Mouse (Mus musculus) midbrain, postnatal 0 days (tissue): ENCODE measurements around the gene Tead1. TPM values are rescaled to one million over a fixed set of nuclear protein-coding genes. Genes with fewer than 3 reads are reported as not detected.

ENCODE experiments used
- ATAC-seq: fragments of 200-750 bp; cut with Nextera tagmentation; 2 replicates; pipeline ENCODE4 v1.8.0; 2017; ENCODE audit warnings: moderate number of reproducible peaks, mild to moderate bottlenecking, moderate TSS enrichment, moderate library complexity; ENCODE audit not compliant: low FRiP score
- DNase-seq: peaks from one replicate; pipeline ENCODE4 v3.0.0-alpha.2; 2015; ENCODE audit warnings: low spot score
- H3K27ac ChIP-seq: fragments of 300-500 bp; sonication (generic); 2 replicates; pipeline ENCODE4 v1.5.1; 2014; ENCODE audit warnings: low read depth, mild to moderate bottlenecking, low read length, mixed read lengths
- H3K27me3 ChIP-seq: fragments of 300-500 bp; sonication (generic); 2 replicates; pipeline ENCODE4 v1.6.1; 2014; ENCODE audit warnings: low read length, control low read depth, mixed read lengths; ENCODE audit not compliant: insufficient read depth
- H3K36me3 ChIP-seq: fragments of 300-500 bp; sonication (generic); 2 replicates; pipeline ENCODE4 v1.6.1; 2014; ENCODE audit warnings: low read length, control low read depth, mixed read lengths; ENCODE audit not compliant: insufficient read depth
- H3K4me1 ChIP-seq: fragments of 300-500 bp; sonication (generic); 2 replicates; pipeline ENCODE4 v1.6.1; 2014; ENCODE audit warnings: mild to moderate bottlenecking, control low read depth, antibody characterized with exemption, low read length, mixed read lengths; ENCODE audit not compliant: insufficient read depth
- H3K4me2 ChIP-seq: fragments of 300-500 bp; sonication (generic); 2 replicates; pipeline ENCODE4 v1.6.1; 2014; ENCODE audit warnings: low read depth, mild to moderate bottlenecking, low read length, mixed read lengths; ENCODE audit not compliant: poor library complexity, severe bottlenecking
- H3K4me3 ChIP-seq: fragments of 300-500 bp; sonication (generic); 2 replicates; pipeline ENCODE4 v1.5.1; 2014; ENCODE audit warnings: low read depth, mild to moderate bottlenecking, low read length, moderate library complexity
- H3K9ac ChIP-seq: fragments of 300-500 bp; sonication (generic); replicated peaks from 2 replicates; pipeline ENCODE4 v1.6.1; 2014; ENCODE audit warnings: mild to moderate bottlenecking, low read length, moderate library complexity, mixed read lengths; ENCODE audit not compliant: poor library complexity, severe bottlenecking
- H3K9me3 ChIP-seq: fragments of 300-500 bp; sonication (generic); 2 replicates; pipeline ENCODE4 v1.6.1; 2016; ENCODE audit warnings: low read length, control low read depth
- CTCF ChIP-seq: IDR thresholded peaks from 2 replicates; pipeline ENCODE4 v1.5.1; 2016; ENCODE audit warnings: antibody characterized with exemption, mild to moderate bottlenecking
- WGBS: fragments of 180-500 bp; shearing (Covaris S2); extraction: QIAGEN DNeasy Blood & Tissue Kit; methylation state at CpG from one replicate; pipeline ENCODE4 v1.1.7; 2014; 5-methylcytosine and 5-hydroxymethylcytosine counted together
- polyA plus RNA-seq: library from polyadenylated mRNA; unstranded; fragments of >200 nt; fragmentation: Nextera tagmentation; extraction: Ambion mirVana; gene quantifications from 2 replicates; pipeline ENCODE4 v1.2.1, GENCODE M21; 2015
- total RNA-seq: library from RNA; depleted of rRNA; stranded (reverse); fragments of >200 nt; gene quantifications from 2 replicates; pipeline ENCODE4 v1.2.3, GENCODE M21; 2014

Gene Tead1
- total and polyA plus RNA-seq, 2 experiments from 2014 or later, result 8.0 to 16.6 TPM

DNA sequence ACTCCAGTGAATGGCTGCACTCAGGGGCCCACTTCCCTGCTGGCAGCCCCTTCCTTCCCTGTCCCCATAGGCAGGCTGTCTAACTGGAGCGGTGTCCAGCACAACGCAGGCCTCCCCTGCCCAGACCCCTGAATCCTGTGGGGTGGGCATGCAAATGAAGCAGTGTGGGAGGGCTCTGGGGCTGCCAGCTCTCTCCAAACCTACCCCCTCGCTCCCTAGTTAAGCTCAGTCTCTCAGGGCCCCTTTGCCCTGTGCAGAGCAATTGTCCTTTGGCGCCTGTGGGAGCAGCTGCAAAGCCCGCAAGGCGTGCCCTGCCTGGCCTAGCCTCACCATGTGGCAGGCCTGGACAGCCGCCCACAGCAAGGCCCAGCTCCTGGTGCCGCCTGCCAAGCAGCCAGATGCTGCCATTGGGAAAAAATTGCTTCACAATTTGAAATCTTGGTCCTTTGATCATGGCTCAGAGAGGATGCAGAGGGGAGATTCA is 204.7 kb downstream of the Tead1 start:
- Histone ChIP-seq H3K27me3 (no peaks in the 10 kb centered on the region), H3K9ac (0 out of 2 replicates have a peak overlapping the region, but pooled peaks have one; percentile 29), H3K27ac (0 out of 2 replicates have a peak overlapping the region, but pooled peaks have one; percentile 51), H3K4me1 (peaks cover 6% of the 10 kb centered on the region; the same call in 1 of the 2 replicates), H3K36me3 (no peaks in the 10 kb centered on the region), H3K4me2 (no peak overlapping the region), H3K9me3 (no peaks in the 10 kb centered on the region), H3K4me3 (no peak overlapping the region)
- DNase-seq (peak; percentile 90), ATAC-seq (peak; percentile 91)
- TF ChIP-seq CTCF, result no peak
- 14% methylated on average over 8 of the region's 8 CpGs for WGBS

DNA sequence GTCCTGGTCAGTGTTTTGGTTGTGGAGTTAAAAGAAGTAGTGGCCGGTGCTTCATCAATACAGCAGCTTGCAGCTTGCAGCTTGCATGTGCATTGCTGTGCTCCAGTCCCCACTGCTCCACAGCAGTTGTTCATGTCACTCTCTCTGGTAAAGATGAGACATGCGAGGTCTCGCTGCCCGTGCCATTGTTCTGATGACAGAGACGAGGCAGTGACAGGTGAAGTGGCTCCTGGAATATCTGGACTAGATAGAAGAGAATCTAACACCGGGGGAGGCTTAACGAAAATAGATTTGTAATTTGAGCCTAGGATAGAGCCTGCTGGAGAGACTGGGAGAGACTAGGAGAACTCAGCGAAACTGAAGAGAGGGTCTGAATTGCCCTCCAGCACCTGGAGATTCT is 206.4 kb downstream of the Tead1 start:
- WGBS, result 67% methylated on average over 8 of the region's 8 CpGs
- Histone ChIP-seq H3K9ac (no peak overlapping the region), H3K4me2 (no peak overlapping the region), H3K27me3 (no peaks in the 10 kb centered on the region), H3K27ac (no peak overlapping the region), H3K9me3 (no peaks in the 10 kb centered on the region), H3K4me1 (peaks cover 6% of the 10 kb centered on the region; the same call in 1 of the 2 replicates), H3K4me3 (no peak overlapping the region), H3K36me3 (no peaks in the 10 kb centered on the region)
- TF ChIP-seq CTCF, result no peak
- ATAC-seq (no peak), DNase-seq (no peak)

DNA sequence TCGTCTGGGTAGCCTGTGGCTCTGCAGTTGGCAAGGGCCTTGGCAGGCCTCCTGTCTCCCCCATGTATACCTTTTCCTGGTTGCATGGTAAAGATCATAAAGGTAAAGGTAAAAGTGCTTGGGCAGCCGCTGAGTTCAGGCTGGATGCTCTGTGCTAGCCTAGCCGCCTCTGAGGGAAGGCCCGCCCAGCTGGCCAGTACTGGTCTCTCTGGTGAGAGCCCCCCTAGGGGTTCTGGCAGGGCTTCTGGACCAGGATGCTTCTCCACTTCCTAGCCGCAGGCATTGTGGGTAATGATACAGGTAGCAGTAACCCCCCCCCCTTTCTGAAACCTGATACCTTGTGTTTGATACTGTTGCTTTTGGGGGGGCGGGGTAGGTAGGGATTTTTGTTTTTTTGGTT is 212.8 kb downstream of the Tead1 start:
- Histone ChIP-seq H3K36me3 (peaks cover 3% of the 10 kb centered on the region; the same call in 1 of the 2 replicates), H3K4me3 (no peak overlapping the region), H3K27me3 (no peaks in the 10 kb centered on the region), H3K9me3 (no peaks in the 10 kb centered on the region), H3K9ac (no peak overlapping the region), H3K4me2 (no peak overlapping the region), H3K27ac (no peak overlapping the region), H3K4me1 (no peaks in the 10 kb centered on the region)
- 91% methylated on average over 6 of the region's 6 CpGs for WGBS
- DNase-seq (no peak), ATAC-seq (no peak)
- TF ChIP-seq CTCF, result no peak

DNA sequence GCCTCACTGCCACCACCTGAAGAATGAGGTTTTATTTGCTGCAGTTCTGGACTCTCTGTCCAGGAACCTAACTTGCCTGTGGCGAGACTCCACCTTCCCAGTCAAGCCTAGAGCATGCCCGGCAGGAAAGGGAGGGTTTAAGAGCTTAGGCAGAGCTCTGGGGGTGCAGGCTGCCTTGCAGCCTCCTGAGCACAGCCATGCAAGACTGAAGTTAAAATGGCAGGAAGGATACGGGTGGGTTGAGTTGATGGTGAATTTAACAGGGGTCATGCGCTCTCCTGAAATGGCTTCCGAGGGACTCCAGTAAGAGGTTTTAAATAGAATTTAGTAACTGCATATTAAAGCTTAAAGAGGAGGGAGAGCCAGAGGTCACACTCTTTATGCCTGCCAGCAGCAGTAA is 213.5 kb downstream of the Tead1 start:
- no peak for ATAC-seq
- Histone ChIP-seq H3K9me3 (no peaks in the 10 kb centered on the region), H3K4me3 (no peak overlapping the region), H3K36me3 (peaks cover 3% of the 10 kb centered on the region; the same call in 1 of the 2 replicates), H3K27me3 (no peaks in the 10 kb centered on the region), H3K27ac (no peak overlapping the region), H3K9ac (no peak overlapping the region), H3K4me2 (no peak overlapping the region), H3K4me1 (no peaks in the 10 kb centered on the region)
- 60% methylated on average over 5 of the region's 5 CpGs for WGBS
- no peak for TF ChIP-seq CTCF
- DNase-seq, result no peak

DNA sequence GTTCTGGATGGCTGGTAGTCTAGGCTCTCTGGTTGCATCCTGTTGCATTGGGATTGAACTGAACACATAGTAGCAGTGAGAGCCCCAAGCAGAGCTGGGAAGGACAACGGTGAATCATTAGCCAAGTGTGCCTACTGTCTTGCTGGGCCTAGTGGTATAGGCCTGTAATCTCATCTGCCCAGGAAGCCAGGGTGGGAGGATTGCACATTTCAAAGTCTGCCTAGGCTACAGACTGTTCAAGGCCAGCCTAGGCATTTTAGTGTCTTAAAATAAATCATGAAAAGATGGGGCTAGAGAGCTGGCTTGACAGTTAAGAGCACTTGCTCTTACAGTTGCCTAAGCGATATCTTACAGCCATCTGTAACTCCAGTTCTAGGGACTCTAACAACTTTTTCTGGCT is 217.2 kb downstream of the Tead1 start:
- peaks cover 3% of the 10 kb centered on the region; the same call in 1 of the 2 replicates for H3K36me3 ChIP-seq
- TF ChIP-seq CTCF, result no peak
- no peaks in the 10 kb centered on the region for H3K9me3 ChIP-seq
- 98% methylated on average over 2 of the region's 2 CpGs for WGBS
- H3K4me3 ChIP-seq, result no peak overlapping the region
- H3K27ac ChIP-seq, result no peak overlapping the region
- H3K27me3 ChIP-seq, result no peaks in the 10 kb centered on the region
- no peaks in the 10 kb centered on the region for H3K4me1 ChIP-seq
- H3K9ac ChIP-seq, result no peak overlapping the region
- DNase-seq, result no peak
- no peak for ATAC-seq
- H3K4me2 ChIP-seq, result no peak overlapping the region

DNA sequence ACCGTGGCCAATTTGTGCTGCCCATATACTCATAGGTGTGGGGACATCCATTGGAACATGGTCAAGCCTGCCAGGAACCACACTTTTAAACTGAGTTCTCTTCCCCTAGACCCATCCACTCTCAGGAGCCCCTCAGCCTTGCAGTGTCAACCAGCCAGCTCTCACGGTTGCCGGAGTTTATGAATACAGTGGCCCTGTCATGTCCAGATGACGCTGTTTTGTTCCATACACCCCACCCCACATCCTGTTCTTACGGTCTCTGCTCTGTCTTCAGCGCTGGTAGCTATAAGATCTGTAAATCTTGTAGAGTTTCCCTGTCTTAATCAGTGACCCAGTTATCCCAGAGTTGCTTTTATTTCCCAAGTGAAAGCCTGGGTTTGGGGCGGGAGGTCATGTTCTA is 222.6 kb downstream of the Tead1 start:
- Histone ChIP-seq H3K4me3 (no peak overlapping the region), H3K4me2 (no peak overlapping the region), H3K9me3 (no peaks in the 10 kb centered on the region), H3K27me3 (no peaks in the 10 kb centered on the region), H3K4me1 (no peaks in the 10 kb centered on the region), H3K27ac (no peak overlapping the region), H3K9ac (no peak overlapping the region), H3K36me3 (no peaks in the 10 kb centered on the region)
- no peak for DNase-seq
- TF ChIP-seq CTCF, result no peak
- ATAC-seq, result no peak
- WGBS, result 95% methylated on average over 7 of the region's 7 CpGs
